Mouse (Mus musculus): ENCODE data around the gene Reln. TPM values are rescaled to one million over a fixed set of nuclear protein-coding genes. Genes with fewer than 3 reads are reported as not detected.

Reln gene
- polyA plus RNA-seq, 1 experiment from 2014 or later, result 2.1 TPM

DNA sequence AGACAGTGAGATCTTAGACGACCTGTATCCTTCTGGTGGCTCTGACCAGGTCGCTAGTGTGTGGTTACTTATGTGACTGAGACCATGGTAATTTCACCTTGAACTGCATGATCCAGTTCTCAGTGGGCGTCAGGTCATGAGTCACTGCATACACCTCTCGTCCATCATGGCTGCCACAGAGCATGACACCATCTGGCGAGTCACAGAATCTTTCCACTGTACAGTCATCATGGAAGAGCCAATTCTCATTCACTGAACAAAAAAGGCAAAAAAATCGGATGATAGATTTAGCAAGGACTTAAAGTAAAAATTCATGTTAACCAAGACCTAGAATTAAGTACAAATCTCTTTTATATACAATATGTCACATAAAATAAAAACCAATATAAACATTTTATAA, 424.2 kb downstream of the Reln start:
- Histone ChIP-seq H3K4me3 (no peak overlapping the region), H3K36me3 (replicated peaks) (no peaks in the 10 kb centered on the region), H3K9me3 (no peaks in the 10 kb centered on the region), H3K27ac (replicated peaks) (no peak overlapping the region), H3K27me3 (replicated peaks; ENCODE audit: low read depth, poor library complexity, severe bottlenecking) (no peaks in the 10 kb centered on the region), H3K4me1 (no peaks in the 10 kb centered on the region)
- no peak for DNase-seq (ENCODE audit: low spot score)
- 83% methylated on average over 6 of the region's 6 CpGs for WGBS

DNA sequence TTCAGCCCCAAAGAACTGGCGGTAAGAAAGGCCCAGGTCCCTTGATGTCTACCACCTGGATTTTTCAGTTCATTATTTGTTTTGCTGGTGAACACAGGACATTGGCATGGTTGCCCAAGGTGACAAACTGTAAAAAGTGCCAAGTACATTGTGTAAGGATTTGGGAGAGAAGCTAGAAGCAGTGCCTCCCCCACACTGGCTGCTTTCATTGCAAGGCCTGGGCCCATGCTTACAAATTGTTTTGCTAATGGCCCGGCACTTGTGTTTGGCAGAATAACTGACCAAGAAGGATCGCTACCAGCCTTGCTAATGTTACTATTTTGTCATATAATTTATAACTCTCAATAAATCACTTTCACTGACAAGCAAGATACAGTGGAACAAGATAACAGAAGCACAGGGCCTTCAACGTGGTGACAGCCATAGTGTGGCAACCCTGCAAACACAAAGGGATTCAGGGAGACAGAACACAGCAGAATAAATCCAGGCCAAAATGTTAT, 425.2 kb downstream of the Reln start:
- Histone ChIP-seq H3K4me3 (no peak overlapping the region), H3K27ac (replicated peaks) (no peak overlapping the region), H3K36me3 (replicated peaks) (no peaks in the 10 kb centered on the region), H3K27me3 (replicated peaks; ENCODE audit: low read depth, poor library complexity, severe bottlenecking) (no peaks in the 10 kb centered on the region), H3K9me3 (no peaks in the 10 kb centered on the region), H3K4me1 (no peaks in the 10 kb centered on the region)
- WGBS, result 87% methylated on average over 4 of the region's 4 CpGs
- DNase-seq (ENCODE audit: low spot score), result no peak

DNA sequence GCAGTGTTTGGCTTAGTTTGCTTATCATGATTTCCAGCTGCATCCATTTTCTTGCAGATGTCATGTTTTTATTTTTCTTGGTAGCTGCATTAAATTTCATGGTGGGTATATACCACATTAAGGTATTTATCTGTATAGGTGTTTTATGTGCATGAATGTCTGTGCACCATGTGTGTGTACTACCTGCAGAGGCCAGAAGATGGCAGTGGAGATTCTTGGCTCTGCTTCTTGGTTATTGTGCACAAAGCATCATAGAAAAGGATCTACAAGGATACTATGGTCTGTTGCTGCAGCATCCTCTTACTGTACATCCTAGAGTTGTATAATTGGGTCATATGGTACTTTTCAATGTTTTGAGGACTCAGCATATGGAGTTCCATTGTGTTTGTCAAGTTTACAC, 428.5 kb downstream of the Reln start:
- Histone ChIP-seq H3K27ac (replicated peaks) (no peak overlapping the region), H3K36me3 (replicated peaks) (no peaks in the 10 kb centered on the region), H3K27me3 (replicated peaks; ENCODE audit: low read depth, poor library complexity, severe bottlenecking) (no peaks in the 10 kb centered on the region), H3K9me3 (no peaks in the 10 kb centered on the region), H3K4me3 (no peak overlapping the region), H3K4me1 (no peaks in the 10 kb centered on the region)
- no peak for DNase-seq (ENCODE audit: low spot score)

DNA sequence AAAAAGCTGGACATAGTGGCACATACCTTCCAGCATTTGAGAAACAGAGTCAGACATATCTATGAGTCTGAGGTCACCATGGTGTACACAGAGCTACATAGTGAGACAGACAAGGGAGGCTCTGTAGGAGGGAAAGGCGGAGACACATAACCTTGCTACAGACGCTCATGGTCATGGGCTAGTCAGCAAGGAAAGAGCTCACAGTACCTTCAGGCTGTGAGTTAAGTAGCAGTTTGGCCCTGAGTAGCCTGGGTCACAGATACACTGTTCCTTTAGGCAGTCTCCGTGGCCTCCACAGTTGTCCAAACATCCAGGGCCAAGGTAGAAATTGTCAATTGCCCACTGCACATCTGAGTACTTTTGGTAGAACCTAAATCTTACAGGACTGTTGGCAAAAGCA, 429.7 kb downstream of the Reln start:
- Histone ChIP-seq H3K9me3 (no peaks in the 10 kb centered on the region), H3K27me3 (replicated peaks; ENCODE audit: low read depth, poor library complexity, severe bottlenecking) (no peaks in the 10 kb centered on the region), H3K4me1 (no peaks in the 10 kb centered on the region), H3K4me3 (no peak overlapping the region), H3K36me3 (replicated peaks) (no peaks in the 10 kb centered on the region), H3K27ac (replicated peaks) (no peak overlapping the region)
- no peak for DNase-seq (ENCODE audit: low spot score)
- WGBS, result 61% methylated on average over 3 of the region's 3 CpGs

DNA sequence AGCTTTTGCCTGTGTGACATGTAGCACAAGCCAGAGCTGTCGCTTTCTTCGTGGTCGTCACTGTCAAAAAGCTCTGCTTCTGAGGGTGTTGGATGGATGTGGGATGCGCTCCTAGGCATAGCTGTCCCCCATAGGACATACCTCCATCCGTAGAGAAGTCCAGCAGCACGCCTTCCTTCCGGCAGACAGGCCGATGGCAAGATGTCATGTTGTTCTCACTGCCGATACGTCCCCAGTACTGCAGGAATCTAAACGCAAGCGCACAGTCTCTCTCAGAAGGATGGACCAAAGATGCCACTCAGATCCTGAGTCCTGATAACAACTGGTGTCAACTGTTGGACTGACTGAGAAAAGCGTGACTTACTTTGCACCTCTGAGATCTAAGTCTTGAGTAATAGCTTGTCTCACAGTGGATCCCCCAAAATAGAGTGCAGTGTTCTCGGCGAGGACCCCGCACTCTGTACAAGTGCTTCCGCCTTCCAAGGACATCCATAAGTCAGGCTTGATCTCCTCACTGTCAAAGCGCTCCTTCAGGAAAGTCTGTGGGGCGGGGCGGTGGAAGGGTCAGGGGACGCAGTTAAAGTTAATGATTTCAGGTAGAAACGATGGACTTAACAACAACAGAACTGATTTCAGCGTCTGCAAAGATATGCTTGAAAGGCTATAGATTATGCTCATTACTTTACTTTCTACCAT, 431.5 kb downstream of the Reln start:
- DNase-seq (ENCODE audit: low spot score), result no peak
- Histone ChIP-seq H3K4me3 (no peak overlapping the region), H3K27me3 (replicated peaks; ENCODE audit: low read depth, poor library complexity, severe bottlenecking) (no peaks in the 10 kb centered on the region), H3K27ac (replicated peaks) (no peak overlapping the region), H3K4me1 (no peaks in the 10 kb centered on the region), H3K36me3 (replicated peaks) (no peaks in the 10 kb centered on the region), H3K9me3 (no peaks in the 10 kb centered on the region)
- 89% methylated on average over 23 of the region's 23 CpGs for WGBS

GRCm38 (mm10) chr5:21910726-21911125, 433.8 kb downstream of the Reln start:
- no peak overlapping the region for H3K4me3 ChIP-seq
- 95% methylated on average over 12 of the region's 12 CpGs for WGBS
- DNase-seq (ENCODE audit: low spot score), result no peak
- no peaks in the 10 kb centered on the region for H3K36me3 ChIP-seq (replicated peaks)
- H3K27ac ChIP-seq (replicated peaks), result no peak overlapping the region
- H3K4me1 ChIP-seq, result no peaks in the 10 kb centered on the region
- no peaks in the 10 kb centered on the region for H3K27me3 ChIP-seq (replicated peaks; ENCODE audit: low read depth, poor library complexity, severe bottlenecking)
- no peaks in the 10 kb centered on the region for H3K9me3 ChIP-seq

DNA sequence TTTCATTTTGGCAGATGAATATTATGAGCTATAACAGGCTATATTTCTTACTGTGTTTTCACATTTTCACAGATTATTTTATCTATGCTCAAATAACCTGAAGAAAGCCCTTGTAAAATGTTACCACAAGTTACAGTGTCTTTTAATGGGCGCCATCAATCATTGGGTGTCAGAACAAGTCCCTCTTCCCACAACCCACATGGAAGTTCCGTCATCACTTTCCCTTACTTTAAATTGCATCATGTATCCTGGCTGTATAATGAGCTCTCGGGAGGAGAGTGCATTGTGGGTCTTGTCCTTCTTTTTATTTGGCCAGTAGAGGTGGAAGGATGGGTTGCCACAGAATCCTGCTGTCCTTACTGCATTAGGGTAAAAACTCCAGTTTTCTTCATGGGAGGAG, 434.8 kb downstream of the Reln start:
- no peaks in the 10 kb centered on the region for H3K9me3 ChIP-seq
- 91% methylated on average over 3 of the region's 3 CpGs for WGBS
- no peaks in the 10 kb centered on the region for H3K36me3 ChIP-seq (replicated peaks)
- no peaks in the 10 kb centered on the region for H3K27me3 ChIP-seq (replicated peaks; ENCODE audit: low read depth, poor library complexity, severe bottlenecking)
- no peaks in the 10 kb centered on the region for H3K4me1 ChIP-seq
- H3K4me3 ChIP-seq, result no peak overlapping the region
- DNase-seq (ENCODE audit: low spot score), result no peak
- no peak overlapping the region for H3K27ac ChIP-seq (replicated peaks)

DNA sequence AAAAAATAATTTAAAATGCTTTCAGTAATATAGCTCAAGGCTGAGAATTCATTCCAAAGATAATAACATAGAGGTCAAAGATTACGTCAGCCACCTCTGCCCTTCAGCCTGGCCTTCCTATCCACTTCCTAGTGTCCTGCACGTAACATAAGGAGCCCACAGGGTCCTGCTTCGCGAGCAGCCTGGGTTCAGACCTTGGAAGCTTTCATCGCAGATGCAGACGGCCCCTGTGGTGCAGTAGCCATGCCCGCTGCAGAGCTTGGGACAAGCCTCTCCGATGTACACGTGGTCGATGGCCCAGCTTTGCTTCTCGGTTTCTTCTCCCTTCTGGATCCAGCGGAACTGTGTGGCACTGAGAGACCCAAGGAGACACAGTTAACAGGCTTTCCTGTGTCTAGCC, 443.1 kb downstream of the Reln start:
- 57% methylated on average over 12 of the region's 12 CpGs for WGBS

DNA sequence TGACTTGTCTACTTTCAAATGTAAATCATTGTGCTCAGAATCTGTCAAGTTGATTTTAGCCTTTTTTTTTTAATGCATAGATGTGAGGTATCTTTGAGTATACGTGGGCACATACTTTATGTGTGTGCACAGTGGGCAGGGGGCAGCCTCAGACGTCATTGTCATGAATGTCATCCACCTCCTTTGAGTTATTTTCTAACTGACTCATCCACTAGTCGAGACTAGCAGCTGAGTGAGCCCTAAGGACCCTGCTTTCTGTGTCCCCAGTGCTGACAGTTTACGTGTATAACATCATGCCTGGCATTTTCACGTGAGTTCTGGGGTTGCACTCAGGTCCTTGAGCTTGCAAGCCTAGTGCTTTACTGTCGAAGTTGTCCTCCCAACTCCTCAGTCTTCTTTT, 443.6 kb downstream of the Reln start:
- H3K4me1 ChIP-seq, result peaks cover 6% of the 10 kb centered on the region
- H3K27ac ChIP-seq (replicated peaks), result no peak overlapping the region
- no peaks in the 10 kb centered on the region for H3K36me3 ChIP-seq (replicated peaks)
- H3K27me3 ChIP-seq (replicated peaks; ENCODE audit: low read depth, poor library complexity, severe bottlenecking), result no peaks in the 10 kb centered on the region
- no peaks in the 10 kb centered on the region for H3K9me3 ChIP-seq
- WGBS, result 73% methylated on average over 6 of the region's 6 CpGs
- DNase-seq (ENCODE audit: low spot score), result no peak
- no peak overlapping the region for H3K4me3 ChIP-seq

More for the DNA sequence above, 443.1 kb downstream of the Reln start:
- no peak for DNase-seq (ENCODE audit: low spot score)
- H3K27me3 ChIP-seq (replicated peaks; ENCODE audit: low read depth, poor library complexity, severe bottlenecking), result no peaks in the 10 kb centered on the region
- no peaks in the 10 kb centered on the region for H3K36me3 ChIP-seq (replicated peaks)
- no peaks in the 10 kb centered on the region for H3K9me3 ChIP-seq
- H3K4me1 ChIP-seq, result peaks cover 6% of the 10 kb centered on the region
- no peak overlapping the region for H3K27ac ChIP-seq (replicated peaks)
- H3K4me3 ChIP-seq, result no peak overlapping the region

DNA sequence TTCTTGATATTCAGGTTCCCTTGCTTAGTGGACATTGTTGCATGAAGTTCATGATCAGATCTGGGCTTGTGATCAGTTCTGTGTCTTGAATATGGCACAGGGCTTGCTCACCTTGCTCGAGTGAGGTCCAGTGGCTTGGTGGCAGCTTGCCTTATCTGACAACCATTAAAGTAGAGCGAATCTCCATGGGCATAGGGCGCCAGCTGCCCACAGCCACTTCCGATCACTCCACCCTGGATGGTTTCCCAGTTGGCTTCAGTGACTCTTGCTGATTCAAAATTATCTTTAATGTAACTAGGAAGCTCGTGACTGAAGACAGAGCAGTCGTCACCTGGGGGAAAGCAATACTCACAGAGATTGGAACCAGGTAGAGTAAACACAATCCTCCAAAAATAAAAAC, 445.6 kb downstream of the Reln start:
- Histone ChIP-seq H3K4me1 (peaks cover 6% of the 10 kb centered on the region), H3K27me3 (replicated peaks; ENCODE audit: low read depth, poor library complexity, severe bottlenecking) (no peaks in the 10 kb centered on the region), H3K9me3 (no peaks in the 10 kb centered on the region), H3K27ac (replicated peaks) (no peak overlapping the region), H3K36me3 (replicated peaks) (no peaks in the 10 kb centered on the region), H3K4me3 (no peak overlapping the region)
- WGBS, result 86% methylated on average over 6 of the region's 6 CpGs
- no peak for DNase-seq (ENCODE audit: low spot score)

GRCm38 (mm10) chr5:21896586-21896985, 447.9 kb downstream of the Reln start:
- DNase-seq (ENCODE audit: low spot score), result no peak
- H3K27me3 ChIP-seq (replicated peaks; ENCODE audit: low read depth, poor library complexity, severe bottlenecking), result no peaks in the 10 kb centered on the region
- WGBS, result 79% methylated on average over 14 of the region's 14 CpGs

GRCm38 (mm10) chr5:21894168-21894567, 450.3 kb downstream of the Reln start:
- Histone ChIP-seq H3K9me3 (no peaks in the 10 kb centered on the region), H3K27ac (replicated peaks) (no peak overlapping the region), H3K4me1 (no peaks in the 10 kb centered on the region), H3K27me3 (replicated peaks; ENCODE audit: low read depth, poor library complexity, severe bottlenecking) (no peaks in the 10 kb centered on the region), H3K36me3 (replicated peaks) (no peaks in the 10 kb centered on the region), H3K4me3 (no peak overlapping the region)
- WGBS, result 87% methylated on average over 3 of the region's 3 CpGs
- no peak for DNase-seq (ENCODE audit: low spot score)

More at GRCm38 (mm10) chr5:21896586-21896985, 447.9 kb downstream of the Reln start:
- Histone ChIP-seq H3K27ac (replicated peaks) (no peak overlapping the region), H3K36me3 (replicated peaks) (no peaks in the 10 kb centered on the region), H3K4me1 (peaks cover 6% of the 10 kb centered on the region), H3K9me3 (no peaks in the 10 kb centered on the region), H3K4me3 (no peak overlapping the region)

GRCm38 (mm10) chr5:21866750-21867149, 477.8 kb downstream of the Reln start:
- Histone ChIP-seq H3K27ac (replicated peaks) (no peak overlapping the region), H3K4me1 (peaks cover 16% of the 10 kb centered on the region), H3K9me3 (no peaks in the 10 kb centered on the region), H3K27me3 (replicated peaks; ENCODE audit: low read depth, poor library complexity, severe bottlenecking) (peaks cover 14% of the 10 kb centered on the region), H3K4me3 (no peak overlapping the region), H3K36me3 (replicated peaks) (no peaks in the 10 kb centered on the region)
- DNase-seq (ENCODE audit: low spot score), result no peak
- WGBS, result 59% methylated on average over 8 of the region's 8 CpGs

Measured in embryonic facial prominence, embryonic 10.5 days (tissue).